Mouse (Mus musculus): ENCODE data around the gene Tenm3. TPM values are rescaled to one million over a fixed set of nuclear protein-coding genes. Genes with fewer than 3 reads are reported as not detected.

Tenm3 gene
- polyA plus RNA-seq, 1 experiment from 2014 or later: 49.6 TPM

- WGBS: 0% methylated on average over 11 of the region's 11 CpGs
- Histone ChIP-seq H3K4me3 (peak overlapping the region; percentile 63), H3K9ac (peak overlapping the region; percentile 76), H3K9me3 (no peaks in the 10 kb centered on the region), H3K36me3 (replicated peaks) (no peaks in the 10 kb centered on the region), H3K27ac (peak overlapping the region; percentile 86), H3K27me3 (replicated peaks) (peaks cover 15% of the 10 kb centered on the region), H3K4me1 (peaks cover 36% of the 10 kb centered on the region), H3K4me2 (peak overlapping the region; percentile 99)
- ATAC-seq (replicated peaks): no peak; the same call in none of the 2 replicates
These were observed 1.2 kb downstream of the Tenm3 start for GRCm38 (mm10) chr8:48842516-48842990.

GRCm38 (mm10) chr8:48842035-48842434 lies 1.7 kb downstream of the Tenm3 start:
- Histone ChIP-seq H3K27ac (peak overlapping the region; percentile 86), H3K9me3 (no peaks in the 10 kb centered on the region), H3K4me3 (peak overlapping the region; percentile 63), H3K36me3 (replicated peaks) (no peaks in the 10 kb centered on the region), H3K4me1 (peaks cover 35% of the 10 kb centered on the region), H3K4me2 (peak overlapping the region; percentile 99), H3K27me3 (replicated peaks) (peaks cover 15% of the 10 kb centered on the region), H3K9ac (peak overlapping the region; percentile 76)
- no peak for ATAC-seq (replicated peaks)
- WGBS: 5% methylated on average over 4 of the region's 4 CpGs

GRCm38 (mm10) chr8:48835745-48836144 lies 8.0 kb downstream of the Tenm3 start:
- whole genome bisulfite sequencing: 69% methylated on average over 2 of the region's 2 CpGs
- H3K27ac ChIP-seq: no peak overlapping the region
- ATAC-seq (replicated peaks): no peak

GRCm38 (mm10) chr8:48827454-48827853 lies 16.3 kb downstream of the Tenm3 start:
- no peaks in the 10 kb centered on the region for H3K27me3 ChIP-seq (replicated peaks)
- no peaks in the 10 kb centered on the region for H3K9me3 ChIP-seq
- H3K4me1 ChIP-seq: 0 out of 2 replicates have a peak, but pooled peaks cover 4% of the 10 kb centered on the region
- no peak overlapping the region for H3K9ac ChIP-seq
- no peak overlapping the region for H3K4me2 ChIP-seq
- H3K27ac ChIP-seq: no peak overlapping the region
- no peaks in the 10 kb centered on the region for H3K36me3 ChIP-seq (replicated peaks)
- H3K4me3 ChIP-seq: no peak overlapping the region
- ATAC-seq (replicated peaks): no peak
- 61% methylated on average over 9 of the region's 9 CpGs for WGBS

More at GRCm38 (mm10) chr8:48835745-48836144, 8.0 kb downstream of the Tenm3 start:
- H3K4me3 ChIP-seq: no peak overlapping the region
- H3K27me3 ChIP-seq (replicated peaks): no peaks in the 10 kb centered on the region
- H3K36me3 ChIP-seq (replicated peaks): no peaks in the 10 kb centered on the region
- no peak overlapping the region for H3K4me2 ChIP-seq
- H3K9ac ChIP-seq: no peak overlapping the region
- H3K9me3 ChIP-seq: no peaks in the 10 kb centered on the region
- no peaks in the 10 kb centered on the region for H3K4me1 ChIP-seq

- 0 out of 2 replicates have a peak, but pooled peaks cover 4% of the 10 kb centered on the region for H3K4me1 ChIP-seq
- ATAC-seq (replicated peaks): no peak
- no peaks in the 10 kb centered on the region for H3K9me3 ChIP-seq
- no peak overlapping the region for H3K4me3 ChIP-seq
- no peak overlapping the region for H3K9ac ChIP-seq
- H3K27me3 ChIP-seq (replicated peaks): no peaks in the 10 kb centered on the region
- H3K36me3 ChIP-seq (replicated peaks): no peaks in the 10 kb centered on the region
- 92% methylated on average over 7 of the region's 7 CpGs for whole genome bisulfite sequencing
- no peak overlapping the region for H3K4me2 ChIP-seq
- H3K27ac ChIP-seq: no peak overlapping the region
These were observed 18.1 kb downstream of the Tenm3 start for GRCm38 (mm10) chr8:48825666-48826065.

- H3K36me3 ChIP-seq (replicated peaks): no peaks in the 10 kb centered on the region
- H3K9me3 ChIP-seq: no peaks in the 10 kb centered on the region
- H3K4me2 ChIP-seq: no peak overlapping the region
- ATAC-seq (replicated peaks): no peak
- WGBS: 89% methylated on average over 4 of the region's 4 CpGs
- no peaks in the 10 kb centered on the region for H3K27me3 ChIP-seq (replicated peaks)
- H3K9ac ChIP-seq: no peak overlapping the region
- H3K27ac ChIP-seq: no peak overlapping the region
- 0 out of 2 replicates have a peak, but pooled peaks cover 2% of the 10 kb centered on the region for H3K4me1 ChIP-seq
- no peak overlapping the region for H3K4me3 ChIP-seq
These were observed 21.5 kb downstream of the Tenm3 start for GRCm38 (mm10) chr8:48822291-48822690.

GRCm38 (mm10) chr8:48819962-48820361 lies 23.8 kb downstream of the Tenm3 start:
- WGBS: 27% methylated on average over 6 of the region's 6 CpGs
- Histone ChIP-seq H3K27ac (no peak overlapping the region), H3K27me3 (replicated peaks) (no peaks in the 10 kb centered on the region), H3K9me3 (no peaks in the 10 kb centered on the region), H3K4me3 (no peak overlapping the region), H3K4me1 (0 out of 2 replicates have a peak, but pooled peaks cover 2% of the 10 kb centered on the region), H3K36me3 (replicated peaks) (no peaks in the 10 kb centered on the region), H3K4me2 (no peak overlapping the region), H3K9ac (no peak overlapping the region)
- ATAC-seq (replicated peaks): no peak

- WGBS: 77% methylated on average over 5 of the region's 5 CpGs
- H3K4me3 ChIP-seq: no peak overlapping the region
- H3K36me3 ChIP-seq (replicated peaks): no peaks in the 10 kb centered on the region
- H3K27me3 ChIP-seq (replicated peaks): no peaks in the 10 kb centered on the region
- H3K9ac ChIP-seq: no peak overlapping the region
- ATAC-seq (replicated peaks): no peak
- 0 out of 2 replicates have a peak, but pooled peaks cover 2% of the 10 kb centered on the region for H3K4me1 ChIP-seq
- H3K4me2 ChIP-seq: no peak overlapping the region
- no peak overlapping the region for H3K27ac ChIP-seq
- H3K9me3 ChIP-seq: no peaks in the 10 kb centered on the region
These were observed 24.4 kb downstream of the Tenm3 start for GRCm38 (mm10) chr8:48819348-48819747.

GRCm38 (mm10) chr8:48816941-48817340 lies 26.8 kb downstream of the Tenm3 start:
- H3K27me3 ChIP-seq (replicated peaks): no peaks in the 10 kb centered on the region
- no peaks in the 10 kb centered on the region for H3K9me3 ChIP-seq
- H3K4me1 ChIP-seq: 0 out of 2 replicates have a peak, but pooled peaks cover 2% of the 10 kb centered on the region
- H3K4me2 ChIP-seq: no peak overlapping the region
- WGBS: 69% methylated on average over 13 of the region's 13 CpGs
- H3K4me3 ChIP-seq: no peak overlapping the region
- ATAC-seq (replicated peaks): no peak
- H3K36me3 ChIP-seq (replicated peaks): no peaks in the 10 kb centered on the region
- no peak overlapping the region for H3K27ac ChIP-seq
- H3K9ac ChIP-seq: no peak overlapping the region

GRCm38 (mm10) chr8:48812196-48812741 lies 31.5 kb downstream of the Tenm3 start:
- Histone ChIP-seq H3K27ac (no peak overlapping the region), H3K27me3 (replicated peaks) (no peaks in the 10 kb centered on the region), H3K4me3 (no peak overlapping the region), H3K9me3 (no peaks in the 10 kb centered on the region), H3K4me1 (peaks cover 10% of the 10 kb centered on the region; the same call in 1 of the 2 replicates), H3K4me2 (no peak overlapping the region), H3K36me3 (replicated peaks) (no peaks in the 10 kb centered on the region), H3K9ac (no peak overlapping the region)
- ATAC-seq (replicated peaks): no peak
- 97% methylated on average over 1 of the region's 1 CpGs for WGBS

GRCm38 (mm10) chr8:48810615-48811014 lies 33.1 kb downstream of the Tenm3 start:
- no peaks in the 10 kb centered on the region for H3K9me3 ChIP-seq
- ATAC-seq (replicated peaks): no peak
- no peaks in the 10 kb centered on the region for H3K36me3 ChIP-seq (replicated peaks)
- no peak overlapping the region for H3K9ac ChIP-seq
- no peak overlapping the region for H3K4me2 ChIP-seq
- no peak overlapping the region for H3K27ac ChIP-seq
- no peaks in the 10 kb centered on the region for H3K27me3 ChIP-seq (replicated peaks)
- 47% methylated on average over 1 of the region's 1 CpGs for WGBS
- no peak overlapping the region for H3K4me3 ChIP-seq
- peaks cover 10% of the 10 kb centered on the region; the same call in 1 of the 2 replicates for H3K4me1 ChIP-seq

- Histone ChIP-seq H3K9ac (no peak overlapping the region), H3K9me3 (no peaks in the 10 kb centered on the region), H3K4me3 (no peak overlapping the region), H3K27me3 (replicated peaks) (no peaks in the 10 kb centered on the region), H3K4me1 (peaks cover 10% of the 10 kb centered on the region; the same call in 1 of the 2 replicates), H3K36me3 (replicated peaks) (no peaks in the 10 kb centered on the region), H3K4me2 (no peak overlapping the region), H3K27ac (no peak overlapping the region)
- 31% methylated on average over 3 of the region's 3 CpGs for WGBS
- ATAC-seq (replicated peaks): no peak
These were observed 34.6 kb downstream of the Tenm3 start for GRCm38 (mm10) chr8:48809104-48809503.

GRCm38 (mm10) chr8:48803070-48803469 lies 40.7 kb downstream of the Tenm3 start:
- Histone ChIP-seq H3K4me3 (no peak overlapping the region), H3K4me1 (0 out of 2 replicates have a peak, but pooled peaks cover 3% of the 10 kb centered on the region), H3K27ac (no peak overlapping the region), H3K9me3 (no peaks in the 10 kb centered on the region), H3K36me3 (replicated peaks) (no peaks in the 10 kb centered on the region), H3K9ac (no peak overlapping the region), H3K4me2 (no peak overlapping the region), H3K27me3 (replicated peaks) (no peaks in the 10 kb centered on the region)
- 89% methylated on average over 8 of the region's 8 CpGs for WGBS
- ATAC-seq (replicated peaks): no peak
